Mouse (Mus musculus): ENCODE data around the gene Fbxl8.

DNA sequence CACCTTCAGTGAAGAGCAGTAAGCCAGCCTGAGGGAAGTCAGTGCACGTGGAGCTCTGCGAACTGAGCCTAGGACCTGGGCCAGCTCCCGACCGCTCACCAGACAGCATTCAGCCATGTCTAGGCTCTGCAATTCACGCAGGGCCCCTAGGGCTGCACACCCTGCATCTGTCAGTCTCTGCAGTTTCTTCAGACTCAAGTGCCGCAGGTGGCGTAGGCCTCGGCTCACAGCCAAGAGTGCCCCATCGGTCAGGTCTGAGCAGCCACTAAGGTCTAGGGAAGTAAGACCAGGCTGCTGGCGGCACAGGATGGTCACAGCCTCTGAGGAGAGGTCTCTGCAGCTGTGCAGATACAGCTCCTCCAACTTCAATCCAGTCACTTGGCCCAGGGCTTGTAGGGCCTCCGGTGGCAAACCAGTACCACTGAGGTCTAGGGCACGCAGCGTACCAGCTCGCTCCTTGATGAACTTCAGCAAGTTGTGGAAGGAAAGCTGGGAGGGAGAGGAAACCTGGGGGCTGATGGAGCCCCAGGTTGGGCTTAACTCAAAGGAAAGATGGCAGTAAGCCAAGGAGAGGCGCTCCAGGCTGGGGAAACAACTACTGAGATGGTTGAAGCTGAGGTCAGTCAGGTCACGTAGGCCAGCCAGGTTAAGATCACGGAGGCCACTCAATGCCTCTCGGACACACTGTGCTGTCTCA, 50.8 kb downstream of the Fbxl8 start:
- no peak for TF ChIP-seq CTCF (conservative IDR thresholded peaks at IDR 0.05 in 1 of 2, IDR thresholded peaks at IDR 0.05 in 1 of 2; ENCODE audit: low read depth in 2 of 2, low read length in 2 of 2)
- no peak for TF ChIP-seq USF1 (IDR thresholded peaks at IDR 0.05; ENCODE audit: low read depth, low read length)
- no peak for TF ChIP-seq MAFK (IDR thresholded peaks at IDR 0.05; ENCODE audit: insufficient replicate concordance, low read length)
- TF ChIP-seq JUND (conservative IDR thresholded peaks at IDR 0.05; ENCODE audit: low read depth, low read length) = no peak
- no peak for TF ChIP-seq TCF12 (IDR thresholded peaks at IDR 0.05; ENCODE audit: low read depth, low read length)
- TF ChIP-seq ZNF384 (IDR thresholded peaks at IDR 0.05; ENCODE audit: low read depth, low read length) = no peak
- TF ChIP-seq MEF2A (IDR thresholded peaks at IDR 0.05; ENCODE audit: borderline replicate concordance, low read depth, low read length) = no peak
- TF ChIP-seq EP300 (IDR thresholded peaks at IDR 0.05; ENCODE audit: low read length) = no peak
- no peak for TF ChIP-seq MAZ (IDR thresholded peaks at IDR 0.05; ENCODE audit: low read depth, low read length)
- TF ChIP-seq E2F4 (IDR thresholded peaks at IDR 0.05; ENCODE audit: insufficient replicate concordance, low read depth, low read length) = no peak
- TF ChIP-seq MXI1 (IDR thresholded peaks at IDR 0.05; ENCODE audit: low read depth, low read length) = no peak
- TF ChIP-seq POLR2A (IDR thresholded peaks at IDR 0.05; ENCODE audit: low read depth, low read length) = no peak
- no peak for TF ChIP-seq MAX (IDR thresholded peaks at IDR 0.05; ENCODE audit: low read length)

Measured in CH12.LX (cell line).